Mouse (Mus musculus): Measurements from ENCODE around the gene Gm5938. TPM values are rescaled to one million over a fixed set of nuclear protein-coding genes. Genes with fewer than 3 reads are reported as not detected.

Gene Gm5938
- polyA plus RNA-seq (2014; fragmentation: Nextera tagmentation; extraction: Ambion mirVana): not detected in 2 replicates

- Histone ChIP-seq H3K4me3 (replicated peaks; ENCODE audit: low read length) (no peak within 1 kb of the TSS), H3K36me3 (replicated peaks; ENCODE audit: control insufficient read depth, insufficient read depth) (no peaks in the 10 kb centered on the region), H3K4me2 (replicated peaks) (no peak within 1 kb of the TSS), H3K4me1 (replicated peaks; ENCODE audit: control insufficient read depth, insufficient read depth, low read length) (no peaks in the 10 kb centered on the region), H3K27me3 (ENCODE audit: control insufficient read depth, insufficient read depth, low read length) (no peaks in the 10 kb centered on the region), H3K27ac (no peak within 1 kb of the TSS), H3K9ac (no peak within 1 kb of the TSS), H3K9me3 (ENCODE audit: control insufficient read depth, low read length) (no peaks in the 10 kb centered on the region)
- DNase-seq (ENCODE audit: low spot score): no peak
- WGBS: 57% methylated on average over 1 of the region's 1 CpGs
- no peak for ATAC-seq (ENCODE audit: low FRiP score)
These were observed at the start of gene Gm5938 for GRCm38 (mm10) chrX:78125167-78125566. TSS of gene Gm5938 (plus strand) at chrX:78125467.

- Histone ChIP-seq H3K4me2 (replicated peaks) (no peak within 1 kb of the TSS), H3K9ac (no peak within 1 kb of the TSS), H3K27ac (no peak within 1 kb of the TSS), H3K9me3 (ENCODE audit: control insufficient read depth, low read length) (no peaks in the 10 kb centered on the region), H3K27me3 (ENCODE audit: control insufficient read depth, insufficient read depth, low read length) (no peaks in the 10 kb centered on the region), H3K36me3 (replicated peaks; ENCODE audit: control insufficient read depth, insufficient read depth) (no peaks in the 10 kb centered on the region), H3K4me3 (replicated peaks; ENCODE audit: low read length) (no peak within 1 kb of the TSS), H3K4me1 (replicated peaks; ENCODE audit: control insufficient read depth, insufficient read depth, low read length) (no peaks in the 10 kb centered on the region)
- DNase-seq (ENCODE audit: low spot score): no peak
- no peak for ATAC-seq (ENCODE audit: low FRiP score)
These were observed 34.0 kb upstream of the Gm5938 start, which contains the start of gene Obp1a for GRCm38 (mm10) chrX:78091274-78091673. TSS of gene Obp1a (minus strand) at chrX:78091374.

Other genes starting within 250 kb of the Gm5938 start
- gene 5430402E10Rik, start 200.4 kb upstream of the Gm5938 start, polyA plus RNA-seq (2014; fragmentation: Nextera tagmentation; extraction: Ambion mirVana): not detected in 2 replicates
- not detected in 2 replicates for gene Obp1a, start 34.1 kb upstream of the Gm5938 start, polyA plus RNA-seq (2014; fragmentation: Nextera tagmentation; extraction: Ambion mirVana)
- not detected in 2 replicates for gene Obp1b, start 61.3 kb downstream of the Gm5938 start, polyA plus RNA-seq (2014; fragmentation: Nextera tagmentation; extraction: Ambion mirVana)
- gene Gm14743, start 120.5 kb downstream of the Gm5938 start, polyA plus RNA-seq (2014; fragmentation: Nextera tagmentation; extraction: Ambion mirVana): not detected in 2 replicates
- not detected in 2 replicates for gene 4930480E11Rik, start 244.2 kb downstream of the Gm5938 start, polyA plus RNA-seq (2014; fragmentation: Nextera tagmentation; extraction: Ambion mirVana)